Mouse (Mus musculus) CD4-positive, CD25-positive, alpha-beta regulatory T cell, adult 4 months (primary cell): ENCODE results near the gene Sh3pxd2b. TPM values are rescaled to one million over a fixed set of nuclear protein-coding genes. Genes with fewer than 3 reads are reported as not detected.

Experiments used
- ATAC-seq: one replicate; pipeline ENCODE4 v1.8.0; 2017
- polyA plus RNA-seq, 2 experiments: library from polyadenylated mRNA; unstranded; fragments of 100-300 nt; shearing (Covaris generic); gene quantifications; one replicate each; pipeline ENCODE4 v1.2.1; 2017

Gene Sh3pxd2b
- polyA plus RNA-seq, 2 experiments from 2014 or later, result 0.28 TPM; not detected in 1

DNA sequence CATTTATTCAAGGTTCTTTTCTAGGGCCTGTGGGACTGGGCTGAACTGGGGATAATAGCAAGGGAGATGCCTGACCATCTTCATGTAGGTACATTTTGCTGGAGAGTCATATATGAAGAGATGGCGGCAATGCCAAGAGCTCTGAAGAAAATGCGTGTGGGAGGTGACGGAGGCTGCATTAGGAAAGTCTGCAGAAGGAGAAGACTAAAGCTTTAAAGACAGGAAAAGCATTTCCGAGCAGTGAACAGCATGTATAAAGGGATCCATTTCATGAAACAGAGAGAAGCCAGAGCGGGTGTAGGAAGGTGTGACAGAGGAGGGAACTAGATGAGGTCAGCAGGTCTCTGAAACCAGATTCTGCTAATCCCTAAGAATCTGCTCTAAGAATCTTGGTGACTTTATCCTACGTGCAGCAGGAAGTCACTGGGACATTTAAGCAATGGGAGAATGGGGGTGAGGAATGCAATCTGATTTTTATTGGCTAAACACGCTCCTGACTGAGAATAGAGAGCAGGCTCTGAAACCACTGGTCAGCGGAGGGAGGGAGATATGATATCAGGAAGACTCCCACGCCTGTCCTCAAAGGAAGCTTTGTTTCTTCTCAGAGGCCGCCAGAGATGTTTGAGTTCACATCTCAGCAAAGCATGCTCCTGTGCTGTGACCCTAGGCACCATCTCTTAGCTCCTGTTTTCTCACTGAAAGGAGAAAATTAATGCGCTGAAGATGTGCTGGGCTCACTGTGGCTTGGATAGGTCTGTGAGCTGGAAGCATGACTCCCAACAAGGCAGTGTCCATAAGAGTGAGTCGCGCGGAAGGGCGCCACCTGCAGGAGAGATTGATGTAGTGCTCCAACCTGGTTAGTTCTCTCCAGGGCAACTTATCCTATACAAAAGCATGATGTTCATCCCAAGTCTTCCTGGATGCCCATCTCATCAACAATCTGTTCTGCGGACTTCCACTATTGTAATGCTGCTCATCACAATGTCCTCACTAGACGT lies 6.8 kb upstream of the Sh3pxd2b start:
- ATAC-seq, result no peak

DNA sequence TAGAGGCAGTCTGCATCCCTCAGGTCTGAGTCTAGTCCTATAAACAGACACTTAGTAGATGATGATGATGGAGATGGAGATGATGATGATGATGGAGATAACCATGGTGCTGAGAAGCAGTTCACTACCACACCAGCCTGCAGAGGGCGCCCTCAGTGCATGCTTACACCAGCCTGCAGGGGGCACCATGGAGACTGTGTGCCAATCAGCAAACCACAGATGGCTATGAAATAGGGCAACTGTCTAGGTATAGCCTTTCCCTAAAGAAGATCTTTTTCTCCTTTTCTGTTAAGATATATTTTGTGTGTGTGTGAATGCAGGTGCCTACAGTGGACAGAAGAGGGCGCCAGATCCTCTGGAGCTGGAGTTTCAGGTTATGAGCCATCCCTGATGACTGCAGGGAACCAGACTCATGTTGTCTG lies 4.8 kb upstream of the Sh3pxd2b start:
- ATAC-seq, result peak; percentile 43

DNA sequence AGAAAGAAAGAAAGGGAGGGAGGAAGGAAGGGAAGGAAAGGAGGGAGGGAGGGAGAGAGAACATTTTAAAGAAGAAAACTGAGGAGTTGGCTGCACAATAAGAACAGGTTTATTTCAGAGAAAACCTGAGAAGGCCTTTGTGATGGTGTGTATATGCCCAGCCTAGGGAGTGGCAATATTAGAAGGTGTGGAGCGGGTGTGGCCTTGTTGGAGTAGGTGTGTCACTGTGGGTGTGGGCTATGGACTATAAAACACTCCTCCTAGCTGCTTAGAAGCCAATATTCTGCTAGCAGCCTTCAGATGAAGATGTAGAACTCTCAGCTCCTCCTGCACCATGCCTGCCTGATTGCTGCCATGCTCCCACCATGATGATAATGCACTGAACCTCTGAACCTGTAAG lies 4.3 kb upstream of the Sh3pxd2b start:
- ATAC-seq, result no peak

DNA sequence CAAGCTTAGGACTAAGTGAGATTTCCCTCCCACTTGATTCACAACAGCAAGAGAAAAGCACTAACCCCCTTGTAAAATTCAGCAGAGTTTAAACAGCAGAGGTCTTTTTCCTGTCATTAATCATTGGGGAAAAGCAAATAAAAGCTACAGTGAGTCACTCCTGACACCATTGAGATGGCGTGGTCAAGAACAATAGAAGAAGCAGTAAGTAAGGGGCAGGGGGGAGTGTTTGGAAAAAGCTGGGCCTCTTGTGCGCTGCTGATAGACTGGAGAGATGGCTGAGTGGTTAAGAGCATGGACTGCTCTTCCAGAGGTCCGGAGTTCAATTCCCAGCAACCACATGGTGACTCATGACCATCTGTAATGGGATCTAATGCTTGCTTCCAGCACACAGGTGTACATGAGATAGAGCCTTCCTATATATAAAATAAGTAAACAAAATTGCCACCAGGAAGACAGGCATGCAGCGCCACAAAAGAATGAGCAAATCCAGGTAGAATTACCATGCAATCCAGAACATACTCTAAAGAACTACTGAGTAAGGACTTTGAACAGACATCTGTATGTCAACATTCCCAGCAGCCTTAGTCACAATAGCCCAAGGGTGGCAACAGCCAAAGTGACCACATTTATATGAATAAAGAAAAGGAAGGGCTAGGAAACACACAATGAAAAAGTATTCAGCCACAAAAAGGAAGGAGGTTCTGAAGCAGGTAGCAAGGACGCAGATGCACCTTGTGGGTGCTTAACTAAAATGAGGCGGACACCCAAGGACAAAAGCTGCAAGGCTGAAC lies 1.9 kb upstream of the Sh3pxd2b start:
- ATAC-seq, result no peak

DNA sequence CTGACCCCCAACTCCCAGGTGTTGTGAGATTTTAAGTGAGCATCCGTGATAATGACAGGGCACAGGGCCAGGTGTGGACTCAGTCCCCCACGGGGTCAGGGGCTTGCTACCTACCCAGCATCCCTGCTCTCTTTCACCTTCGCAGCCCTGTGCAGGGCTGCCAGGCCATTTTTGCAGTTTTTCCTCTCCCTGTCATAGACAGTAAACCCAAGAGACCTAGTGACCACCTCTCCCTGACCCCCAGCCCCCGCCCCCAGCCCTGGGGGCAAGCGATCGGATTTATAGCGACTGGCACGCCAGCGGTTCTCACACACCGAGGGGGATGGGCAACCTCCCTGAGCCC lies 385 bp upstream of the Sh3pxd2b start:
- ATAC-seq, result no peak

DNA sequence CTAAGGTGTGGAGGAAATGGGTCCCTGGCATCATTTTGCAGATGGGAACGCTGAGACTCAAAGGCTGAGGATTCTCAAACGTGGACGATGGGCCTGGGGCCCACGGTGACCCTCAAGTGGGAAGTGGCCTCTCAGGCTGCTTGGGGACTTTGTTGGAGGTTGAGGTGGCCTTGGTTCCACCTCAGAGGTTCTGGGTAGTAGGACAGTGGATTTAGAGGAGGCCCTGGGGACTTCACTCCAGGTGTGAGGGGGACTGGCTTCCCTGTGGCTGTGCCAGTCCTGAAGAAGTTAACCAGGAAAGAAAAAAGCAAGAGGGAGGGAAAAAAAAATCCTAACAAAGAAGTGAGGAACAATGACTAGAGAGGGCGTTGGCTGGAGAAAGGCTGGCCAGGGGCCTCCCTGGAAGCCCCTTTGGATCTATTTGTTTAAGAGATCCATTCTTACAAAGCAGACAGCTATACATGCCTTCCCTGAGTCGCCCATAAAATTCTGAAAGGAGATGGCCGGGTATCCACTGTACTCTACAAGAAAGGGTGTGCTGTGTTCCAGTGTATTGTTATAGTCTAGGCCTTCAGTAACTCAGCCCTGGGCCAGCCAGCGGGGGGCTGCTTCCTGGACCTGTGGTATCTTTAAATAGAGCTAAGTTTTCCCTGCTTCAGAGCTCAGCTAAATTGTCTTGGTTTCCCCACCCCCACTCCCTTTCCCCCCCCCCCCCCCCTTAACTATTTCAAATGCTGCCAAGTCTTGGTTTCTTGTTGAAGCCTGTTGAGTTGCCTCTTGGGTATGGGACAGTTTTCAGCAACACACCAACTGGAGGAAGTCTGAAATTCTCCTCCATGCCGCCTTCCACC lies 1.0 kb downstream of the Sh3pxd2b start:
- ATAC-seq, result no peak

DNA sequence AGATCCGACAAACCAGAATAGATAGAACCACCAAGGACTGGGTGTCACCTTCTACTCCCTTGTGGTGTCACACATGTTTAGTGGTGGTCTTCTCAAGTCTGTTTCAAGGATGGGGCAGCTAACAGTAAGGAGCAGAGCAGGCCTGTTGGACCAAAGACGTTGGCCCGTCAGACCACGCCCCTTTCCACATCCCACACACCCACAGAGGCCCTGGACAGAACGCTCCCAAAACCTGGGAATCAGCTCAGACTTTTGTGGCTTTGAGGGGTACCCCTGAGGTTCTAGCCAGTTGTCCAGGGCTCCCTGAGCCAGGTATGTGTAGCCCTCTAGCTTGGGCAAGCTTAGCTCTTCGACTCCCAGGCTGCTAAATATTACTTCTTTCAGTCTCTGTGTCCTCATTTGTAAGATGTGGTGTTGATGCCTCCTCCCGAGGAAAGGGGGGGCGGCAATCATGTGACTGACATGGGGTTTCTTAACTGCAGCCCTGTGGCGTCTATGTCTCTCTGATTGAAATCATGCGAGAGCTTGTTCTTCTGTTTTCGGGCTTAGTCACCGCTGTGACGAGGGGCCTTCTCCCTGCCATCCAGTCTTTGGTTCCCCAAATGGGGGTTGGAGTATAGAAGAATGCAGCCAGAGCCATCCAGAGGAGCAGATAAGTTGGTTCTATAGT lies 1.8 kb downstream of the Sh3pxd2b start:
- ATAC-seq, result no peak

DNA sequence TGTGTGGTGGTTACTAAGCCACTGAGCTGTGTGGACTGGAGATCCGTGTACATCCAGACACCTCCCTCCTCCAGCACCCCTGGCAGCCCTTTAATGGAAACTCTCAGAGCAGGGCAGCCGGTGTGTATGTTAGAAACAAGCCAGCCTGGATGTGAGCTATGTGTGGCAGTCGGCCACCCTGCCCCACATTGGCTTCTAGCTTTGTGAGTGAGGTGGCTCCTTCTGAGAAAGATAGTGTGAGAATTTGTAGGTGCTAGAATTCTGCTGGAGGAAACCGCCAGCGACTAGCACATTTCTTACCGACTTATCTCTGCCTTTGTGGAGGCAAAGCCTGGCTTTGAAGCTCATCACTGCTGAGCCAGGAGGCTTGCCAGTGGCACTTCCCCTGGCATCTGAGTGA lies 5.3 kb downstream of the Sh3pxd2b start:
- ATAC-seq, result no peak

DNA sequence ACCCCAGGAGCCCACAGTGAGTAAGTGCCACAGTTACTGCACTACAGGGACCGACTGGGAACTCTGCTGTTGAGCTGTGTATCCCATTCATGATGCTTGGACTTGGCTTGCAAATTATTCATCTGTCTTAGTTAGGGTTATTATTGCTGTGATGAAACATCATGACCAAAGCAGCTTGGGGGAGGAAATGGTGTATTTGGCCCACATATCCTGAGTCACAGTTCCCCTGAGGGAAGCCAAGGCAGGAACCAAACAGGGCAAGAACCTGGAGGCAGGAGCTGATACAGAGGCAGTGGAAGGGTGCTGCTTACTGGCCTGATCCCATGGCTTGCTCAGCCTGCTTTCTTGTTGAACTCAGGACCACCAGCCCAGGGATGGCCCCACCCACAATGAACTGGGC lies 7.8 kb downstream of the Sh3pxd2b start:
- ATAC-seq, result no peak

DNA sequence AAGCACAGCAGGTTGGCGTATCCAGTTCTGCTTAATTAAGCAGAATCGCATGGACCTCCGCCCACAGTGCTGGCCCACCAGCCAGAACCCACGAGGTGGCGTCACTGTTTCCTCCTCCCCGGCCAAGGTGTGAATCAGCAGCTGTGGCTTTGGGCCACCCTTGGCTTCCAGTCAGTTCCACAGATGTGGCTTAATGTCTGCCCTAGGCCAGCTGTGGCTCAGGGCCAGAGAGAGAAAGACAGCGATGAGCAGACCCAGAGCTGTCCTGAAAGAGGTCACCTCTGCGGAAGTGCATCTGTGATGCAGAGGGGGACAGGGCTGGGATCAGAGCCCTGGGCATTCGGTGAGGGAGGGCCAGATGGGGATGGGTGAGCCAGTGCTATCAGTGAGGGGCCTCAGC lies 10.1 kb downstream of the Sh3pxd2b start:
- ATAC-seq, result no peak

DNA sequence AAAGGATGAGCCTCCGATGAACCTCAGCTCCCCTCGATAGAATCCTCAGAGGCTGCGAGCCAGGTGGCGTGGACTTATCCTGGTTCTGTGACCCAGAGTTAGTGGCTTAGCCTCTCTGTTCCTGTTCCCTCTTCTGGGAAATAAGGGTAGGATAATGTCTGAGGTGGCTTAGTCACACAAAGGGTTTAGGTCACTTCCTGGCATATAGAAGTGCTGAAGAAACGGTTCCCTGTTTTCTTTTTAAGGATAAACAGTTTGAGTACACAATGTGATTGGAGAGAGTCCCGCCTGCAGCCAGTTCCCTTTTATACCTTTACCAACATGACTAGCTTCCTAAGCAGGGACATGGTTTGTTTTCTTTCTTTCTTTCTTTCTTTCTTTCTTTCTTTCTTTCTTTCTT lies 10.8 kb downstream of the Sh3pxd2b start:
- ATAC-seq, result no peak

DNA sequence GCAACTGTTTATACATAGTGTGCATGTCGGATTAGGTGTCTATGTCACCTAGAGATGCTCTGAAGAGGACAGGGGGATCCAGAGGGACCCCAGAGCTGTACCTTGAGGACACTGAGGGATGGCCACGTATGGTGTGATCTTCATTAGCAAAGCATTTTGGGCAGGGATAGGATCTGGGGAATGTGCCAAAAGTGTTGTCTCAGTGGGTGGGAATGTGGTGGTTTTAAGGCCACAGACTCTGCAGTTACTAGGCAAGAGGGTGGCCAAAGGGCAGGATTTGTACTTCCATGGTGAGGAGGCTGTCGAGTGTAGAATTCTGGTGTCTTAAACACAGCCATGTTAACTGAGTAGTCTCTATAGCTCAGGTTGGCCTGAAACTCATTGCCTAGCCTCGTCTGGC lies 11.9 kb downstream of the Sh3pxd2b start:
- ATAC-seq, result no peak

DNA sequence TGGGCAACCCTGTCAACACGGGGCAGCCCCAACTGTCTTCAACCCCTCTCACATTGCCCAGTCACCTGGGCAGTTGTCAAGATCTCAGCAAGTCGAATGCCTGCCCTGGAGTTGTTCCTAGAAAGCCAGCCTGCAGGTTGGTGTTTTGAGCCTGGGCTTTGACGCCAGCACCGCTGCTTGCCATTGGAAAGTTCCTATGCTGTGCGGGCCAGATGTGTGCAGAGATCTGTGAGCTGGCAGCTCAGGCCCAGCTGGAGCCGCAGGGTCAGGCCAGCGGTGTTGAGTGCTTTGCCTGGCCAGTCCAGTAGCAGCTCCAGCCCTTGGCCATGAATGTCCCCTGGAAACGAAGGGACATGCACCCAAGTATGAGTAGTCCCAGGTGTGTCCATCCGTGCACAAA lies 14.2 kb downstream of the Sh3pxd2b start:
- ATAC-seq, result no peak

DNA sequence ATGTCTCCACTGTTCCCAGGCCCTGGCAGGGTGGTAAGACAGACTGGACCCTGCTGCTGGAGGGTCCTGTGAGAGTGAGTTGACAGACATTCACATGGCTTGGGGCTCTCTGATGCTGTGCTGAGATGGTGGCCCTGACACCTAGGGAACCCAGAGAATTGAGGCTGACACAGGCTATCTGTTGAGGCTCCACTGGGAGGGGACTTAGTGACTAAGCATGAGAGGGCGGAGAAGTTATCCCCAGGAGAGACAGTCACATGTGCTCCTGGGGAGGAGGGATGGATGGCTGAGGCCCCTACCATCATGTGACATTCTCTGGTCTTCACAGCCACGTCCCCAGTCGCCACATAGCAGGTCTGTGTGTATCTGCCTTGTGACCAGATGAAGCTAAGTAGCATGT lies 15.6 kb downstream of the Sh3pxd2b start:
- no peak for ATAC-seq

DNA sequence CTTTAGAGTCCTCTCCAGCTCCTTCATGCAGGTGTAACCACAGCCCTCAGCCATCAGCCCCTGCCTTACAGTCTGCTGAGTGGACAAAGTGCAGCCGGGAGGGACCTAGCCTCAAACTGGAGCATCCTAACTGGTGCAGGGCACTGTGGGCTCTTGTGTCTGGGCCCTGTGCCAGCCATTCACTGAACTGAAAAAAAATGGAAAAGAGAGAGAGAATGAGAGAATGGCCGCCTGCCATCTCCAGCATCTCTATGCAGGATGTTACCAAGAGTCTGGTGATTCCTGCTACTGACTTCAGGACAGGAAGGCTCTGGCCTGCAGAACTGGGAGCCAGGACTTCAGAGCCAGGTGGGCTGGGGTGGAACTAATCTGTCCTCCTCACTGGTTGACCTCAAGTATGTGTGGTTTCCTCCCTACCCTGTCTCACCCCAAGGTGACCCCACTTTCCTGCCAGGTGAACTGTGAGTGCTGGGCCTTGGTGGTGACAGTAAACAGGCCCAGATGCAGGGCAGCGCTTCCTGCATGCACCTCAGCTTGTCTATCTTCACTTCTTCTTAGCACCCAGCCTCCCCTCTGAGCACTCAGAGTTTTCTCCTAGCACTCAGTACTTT lies 16.1 kb downstream of the Sh3pxd2b start:
- no peak for ATAC-seq

DNA sequence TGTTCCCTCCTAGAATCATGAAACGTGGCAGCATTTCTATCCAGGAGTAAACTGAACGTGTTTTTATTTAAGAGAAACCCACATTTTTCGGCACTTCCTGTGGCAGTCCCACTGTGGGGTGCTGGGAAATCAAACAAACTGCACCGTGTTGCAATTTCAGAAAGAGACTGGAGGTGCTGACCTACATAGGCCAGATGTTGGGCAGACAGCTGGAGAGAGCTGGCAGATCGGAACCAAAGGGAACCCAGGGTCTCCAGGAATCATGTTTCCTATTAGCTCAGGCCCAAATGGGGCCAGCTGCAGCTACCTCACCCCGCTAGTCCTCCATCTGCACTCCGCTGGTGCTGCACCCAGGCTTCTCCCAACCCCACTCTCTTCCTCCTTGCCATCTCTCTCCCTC lies 16.8 kb downstream of the Sh3pxd2b start:
- ATAC-seq, result peak; percentile 14

DNA sequence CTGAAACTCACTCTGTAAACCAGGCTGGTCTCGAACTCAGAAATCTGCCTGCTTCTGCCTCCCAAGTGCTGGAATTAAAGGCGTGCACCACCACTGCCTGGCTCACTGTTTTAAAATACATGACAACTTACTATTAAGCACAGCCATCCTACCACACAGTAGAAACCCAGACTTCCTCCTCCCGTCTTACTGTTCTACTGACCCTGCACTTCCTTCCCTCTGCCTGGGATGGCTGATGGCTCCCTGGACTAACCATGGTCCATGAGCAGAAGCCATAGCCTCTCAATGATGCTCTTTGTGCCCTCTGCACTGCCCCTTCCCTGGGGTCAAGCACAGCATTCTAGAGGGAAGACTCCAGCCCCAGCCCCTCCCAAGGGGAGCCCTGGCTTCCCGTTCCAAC lies 17.9 kb downstream of the Sh3pxd2b start:
- ATAC-seq, result no peak

DNA sequence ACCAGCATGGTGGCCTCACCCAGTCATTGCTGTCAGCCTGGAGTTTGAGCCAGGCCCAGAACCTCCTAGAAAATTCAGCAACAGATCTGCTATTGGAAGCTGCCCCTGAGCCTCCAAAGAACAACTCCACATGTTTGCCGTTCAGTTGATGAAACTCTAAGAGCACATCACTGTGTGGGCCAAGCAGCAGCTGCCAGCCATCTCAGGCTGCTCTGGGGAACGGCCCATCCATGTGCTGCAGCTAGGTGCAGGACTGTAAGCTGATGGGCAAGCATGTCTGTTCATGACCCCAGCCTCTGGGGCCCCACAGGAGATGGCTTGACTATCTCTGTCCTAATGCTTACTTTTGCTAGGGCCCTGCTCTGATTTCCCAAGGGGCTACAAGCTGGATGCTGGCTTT lies 19.4 kb downstream of the Sh3pxd2b start:
- no peak for ATAC-seq

DNA sequence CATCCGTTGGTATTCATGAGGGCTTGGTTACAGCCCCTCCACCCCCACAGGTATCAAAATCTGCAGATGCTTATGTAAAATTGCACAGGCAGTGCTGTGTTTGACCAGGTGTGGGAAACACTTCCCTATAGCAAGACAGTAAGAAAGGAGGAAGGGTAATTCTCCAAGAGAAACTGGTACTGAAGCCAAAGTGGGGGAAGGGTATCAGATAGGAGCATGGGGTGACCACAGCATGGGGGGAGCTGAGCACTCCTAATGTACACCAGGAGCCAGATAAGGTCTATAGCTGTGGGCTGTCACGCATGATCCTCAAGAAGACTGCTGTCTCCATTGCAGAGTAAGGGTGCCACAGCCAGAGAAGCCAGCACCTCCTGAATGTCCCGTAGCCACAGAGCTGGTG lies 21.4 kb downstream of the Sh3pxd2b start:
- ATAC-seq, result no peak

DNA sequence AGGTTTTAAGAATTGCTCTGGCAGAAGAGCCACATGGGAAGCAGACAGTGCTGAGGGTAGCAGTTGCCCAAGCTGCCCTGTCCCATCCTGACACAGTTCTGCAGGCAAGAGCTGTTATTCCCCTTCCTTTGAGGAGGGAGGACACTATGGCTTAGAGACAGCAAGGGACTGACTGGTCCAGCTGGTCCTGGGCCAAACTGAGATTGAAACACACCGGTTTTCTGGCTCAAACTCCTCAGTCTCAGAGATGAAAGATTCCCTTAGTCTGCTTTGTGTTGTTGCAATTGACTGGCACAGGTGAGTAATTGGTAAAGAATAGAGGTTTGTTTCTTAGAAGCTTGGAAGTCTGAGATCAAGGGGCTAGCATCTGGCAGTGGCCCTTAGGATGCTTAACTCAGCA lies 23.3 kb downstream of the Sh3pxd2b start:
- ATAC-seq, result no peak

DNA sequence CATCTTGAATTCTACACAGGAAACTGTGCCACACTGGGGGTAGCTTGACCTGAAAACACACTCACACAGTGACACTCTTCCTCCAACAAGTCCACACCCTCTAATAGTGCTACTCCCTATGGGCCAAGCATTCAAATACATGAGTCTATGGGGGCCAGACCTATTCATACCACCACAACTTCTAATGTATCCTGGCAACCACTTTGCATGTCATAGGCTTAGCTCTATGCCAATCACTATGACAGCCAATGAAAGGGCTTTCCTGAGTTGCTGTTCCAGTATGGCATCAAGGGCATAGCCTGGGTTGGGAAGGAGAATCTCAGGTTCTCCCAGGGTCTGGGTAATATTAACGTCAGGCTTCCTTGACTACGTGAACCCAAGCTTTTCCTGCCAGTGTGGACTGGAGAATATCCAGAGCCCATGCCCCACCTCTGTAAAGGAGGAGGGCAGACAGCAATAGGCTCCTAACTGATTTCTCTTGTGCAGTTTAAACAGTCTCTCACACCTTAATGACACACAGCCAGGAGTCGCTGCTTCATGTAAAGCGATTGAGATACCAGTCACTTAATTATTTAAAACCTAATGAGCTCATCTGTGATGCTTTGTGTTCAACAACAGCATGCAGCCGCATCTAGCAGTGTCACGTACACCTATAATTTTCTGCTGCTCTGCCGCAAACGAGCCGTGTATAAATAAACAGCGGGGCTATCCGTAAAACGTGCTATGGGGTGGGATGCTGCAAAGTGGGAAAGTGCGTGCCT lies 25.8 kb downstream of the Sh3pxd2b start:
- ATAC-seq, result no peak
